Mouse (Mus musculus) neural tube, embryonic 12.5 days (tissue): ENCODE results near the gene Ank. TPM values are rescaled to one million over a fixed set of nuclear protein-coding genes. Genes with fewer than 3 reads are reported as not detected.

Source experiments
- microRNA-seq: library from miRNA; unstranded; fragments of <30 nt; microRNA quantifications from one replicate; pipeline ENCODE4, GENCODE M21; 2017
- polyA plus RNA-seq: library from polyadenylated mRNA; unstranded; fragments of >200 nt; fragmentation: Nextera tagmentation; extraction: Ambion mirVana; gene quantifications from 2 replicates; pipeline ENCODE4 v1.2.1, GENCODE M21; 2016

The Ank gene
- polyA plus RNA-seq, 1 experiment from 2014 or later, result 12.3 TPM

Small RNA genes within 50 kb of the gene (microRNA-seq; reads per million reads assigned to microRNA genes)
- not detected for gene Mir7117

Other genes starting within 250 kb of the Ank start
- gene Otulin, start 164.0 kb downstream of the Ank start, polyA plus RNA-seq, result 30.4 and 32.8 TPM in 2 replicates
- gene Otulinl, start 214.9 kb downstream of the Ank start, polyA plus RNA-seq, result 8.4 and 8.6 TPM in 2 replicates